Mouse (Mus musculus) heart, embryonic 16.5 days (tissue): ENCODE results near the gene Shq1. TPM values are rescaled to one million over a fixed set of nuclear protein-coding genes. Genes with fewer than 3 reads are reported as not detected.

Source experiments
- ATAC-seq: fragments of 200-750 bp; cut with Nextera tagmentation; replicated peaks from 2 replicates; pipeline ENCODE4 v1.8.0; 2017; ENCODE audit warnings: moderate number of reproducible peaks; ENCODE audit not compliant: insufficient read depth, low FRiP score; ENCODE audit errors: extremely low read depth
- H3K27ac ChIP-seq: fragments of 300-500 bp; sonication (generic); 2 replicates; pipeline ENCODE4 v1.5.1; 2014; ENCODE audit warnings: mild to moderate bottlenecking, low read length, control low read depth, moderate library complexity
- H3K27me3 ChIP-seq: fragments of 300-500 bp; sonication (generic); 2 replicates; pipeline ENCODE4 v1.6.1; 2014; ENCODE audit warnings: low read length, mixed read lengths; ENCODE audit not compliant: control insufficient read depth, insufficient read depth
- H3K36me3 ChIP-seq: fragments of 300-500 bp; sonication (generic); 2 replicates; pipeline ENCODE4 v1.6.1; 2014; ENCODE audit not compliant: control insufficient read depth, insufficient read depth
- H3K4me1 ChIP-seq: fragments of 300-500 bp; sonication (generic); 2 replicates; pipeline ENCODE4 v1.6.1; 2014; ENCODE audit warnings: low read length, mixed read lengths; ENCODE audit not compliant: control insufficient read depth, insufficient read depth
- H3K4me2 ChIP-seq: fragments of 300-500 bp; sonication (generic); 2 replicates; pipeline ENCODE4 v1.6.1; 2014; ENCODE audit warnings: low read depth, mild to moderate bottlenecking, control low read depth, low read length
- H3K4me3 ChIP-seq: fragments of 300-500 bp; sonication (generic); 2 replicates; pipeline ENCODE4 v1.5.1; 2014; ENCODE audit warnings: mild to moderate bottlenecking, control low read depth, low read length
- H3K9ac ChIP-seq: fragments of 300-500 bp; sonication (generic); 2 replicates; pipeline ENCODE4 v1.6.1; 2014; ENCODE audit warnings: low read length, control low read depth
- H3K9me3 ChIP-seq: fragments of 300-500 bp; sonication (generic); replicated peaks from 2 replicates; pipeline ENCODE4 v1.6.1; 2016; ENCODE audit warnings: low read length; ENCODE audit not compliant: control insufficient read depth
- WGBS: fragments of 180-500 bp; shearing (Covaris S2); extraction: QIAGEN DNeasy Blood & Tissue Kit; methylation state at CpG from one replicate; pipeline ENCODE4 v1.1.7; 2014; 5-methylcytosine and 5-hydroxymethylcytosine counted together
- polyA plus RNA-seq: library from polyadenylated mRNA; unstranded; fragments of >200 nt; fragmentation: Nextera tagmentation; extraction: Ambion mirVana; gene quantifications from 2 replicates; pipeline ENCODE4 v1.2.1, GENCODE M21; 2015

Gene Shq1
- polyA plus RNA-seq, 1 experiment from 2014 or later: 10.4 TPM

DNA sequence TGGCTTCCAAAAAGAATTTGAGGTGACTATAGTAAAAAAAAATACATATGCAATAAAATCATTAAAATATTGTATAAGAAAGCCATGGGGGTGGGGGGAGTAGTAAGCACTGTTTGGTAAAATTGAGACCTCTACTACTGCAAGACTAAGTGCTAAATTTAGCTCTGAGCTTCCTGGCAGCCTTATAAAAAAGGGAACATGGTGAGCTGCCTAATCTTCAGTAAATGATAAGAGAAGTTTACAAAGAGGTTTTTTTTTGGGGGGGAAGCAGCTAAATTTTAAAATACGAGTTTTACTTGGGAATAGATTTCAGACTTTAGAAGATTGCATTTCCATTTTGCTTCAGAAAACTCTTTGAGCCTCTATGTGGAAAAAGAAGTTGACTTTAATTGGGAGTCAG, 37.3 kb upstream of the Shq1 start:
- no peak for ATAC-seq
- Histone ChIP-seq H3K9ac (no peak overlapping the region), H3K36me3 (no peaks in the 10 kb centered on the region), H3K4me2 (no peak overlapping the region), H3K4me3 (no peak overlapping the region), H3K27me3 (peaks cover 25% of the 10 kb centered on the region), H3K27ac (no peak overlapping the region), H3K4me1 (peaks cover 10% of the 10 kb centered on the region), H3K9me3 (no peaks in the 10 kb centered on the region)
- 41% methylated on average over 1 of the region's 1 CpGs for WGBS

DNA sequence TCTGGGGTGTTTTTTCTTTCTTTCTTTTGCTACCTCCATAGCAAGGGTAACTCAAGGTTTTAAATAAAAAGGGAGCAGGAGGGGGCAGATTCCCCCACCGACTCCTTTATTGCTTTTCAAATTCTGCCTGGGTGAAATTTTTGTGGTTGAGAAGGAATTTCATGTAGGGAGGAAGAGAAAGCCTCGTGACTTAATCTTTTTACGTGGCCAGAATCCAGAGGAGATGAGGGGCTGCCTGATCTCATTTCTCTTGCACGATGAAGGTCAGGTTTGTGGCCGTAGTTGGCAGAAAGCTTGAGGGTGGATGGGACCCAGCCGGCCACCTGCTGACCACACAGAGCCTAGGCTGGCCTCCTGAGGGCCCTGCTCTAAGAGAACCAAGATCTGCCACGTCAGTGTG, 36.6 kb upstream of the Shq1 start:
- Histone ChIP-seq H3K4me1 (peaks cover 10% of the 10 kb centered on the region), H3K4me2 (no peak overlapping the region), H3K27me3 (peaks cover 25% of the 10 kb centered on the region), H3K36me3 (no peaks in the 10 kb centered on the region), H3K9me3 (no peaks in the 10 kb centered on the region), H3K4me3 (no peak overlapping the region), H3K27ac (no peak overlapping the region), H3K9ac (no peak overlapping the region)
- ATAC-seq: no peak
- WGBS: 62% methylated on average over 7 of the region's 7 CpGs

DNA sequence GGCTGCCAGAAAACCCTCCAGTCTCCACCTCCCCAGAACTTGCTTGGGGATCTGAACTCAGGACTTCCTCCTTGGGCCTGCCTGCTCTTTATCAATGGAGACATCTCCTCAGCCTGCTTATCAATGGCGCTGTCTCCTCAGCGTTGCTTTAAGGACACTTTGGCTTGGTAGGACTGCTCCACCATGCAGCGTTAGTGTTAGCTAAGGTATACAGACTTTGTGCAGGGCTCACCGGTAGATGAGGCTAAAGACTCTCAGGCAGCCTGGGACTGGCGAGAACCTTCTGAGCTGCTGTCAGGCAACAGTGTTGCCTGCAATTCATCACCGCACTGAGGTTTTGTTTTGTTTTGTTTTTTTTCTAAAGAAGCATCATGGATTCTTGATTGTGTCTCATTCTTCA, 35.9 kb upstream of the Shq1 start:
- Histone ChIP-seq H3K27me3 (peaks cover 25% of the 10 kb centered on the region), H3K9ac (no peak overlapping the region), H3K4me2 (no peak overlapping the region), H3K4me3 (no peak overlapping the region), H3K4me1 (peaks cover 10% of the 10 kb centered on the region), H3K36me3 (no peaks in the 10 kb centered on the region), H3K27ac (no peak overlapping the region), H3K9me3 (no peaks in the 10 kb centered on the region)
- WGBS: 65% methylated on average over 6 of the region's 6 CpGs
- no peak for ATAC-seq

DNA sequence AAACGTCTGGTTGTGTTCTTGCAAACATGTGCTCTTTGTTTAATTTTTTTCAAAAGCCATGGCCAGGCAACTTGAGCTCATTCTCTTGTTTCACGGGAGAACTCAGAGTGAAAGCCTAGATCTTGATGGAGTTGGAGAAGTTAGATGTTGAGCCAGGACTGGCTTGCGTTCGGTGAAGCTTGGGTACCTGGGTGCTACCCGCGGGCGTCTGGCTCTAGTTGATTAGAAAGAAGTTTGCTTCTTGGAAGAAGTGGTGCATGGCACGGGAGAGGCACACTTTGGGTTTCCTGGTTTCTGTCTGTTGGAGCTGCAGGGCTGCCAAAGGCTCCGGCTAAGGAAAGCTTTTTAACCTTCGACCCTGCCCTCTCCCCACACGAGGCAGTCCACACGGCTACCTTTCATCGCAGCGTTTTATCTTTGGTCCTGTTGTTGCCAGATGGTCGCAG, 34.4 kb upstream of the Shq1 start:
- Histone ChIP-seq H3K4me2 (peak overlapping the region; percentile 95), H3K27ac (no peak overlapping the region; the same call in 1 of the 2 replicates), H3K9me3 (no peaks in the 10 kb centered on the region), H3K9ac (peak overlapping the region; percentile 79; the same call in 1 of the 2 replicates), H3K36me3 (no peaks in the 10 kb centered on the region), H3K4me1 (peaks cover 10% of the 10 kb centered on the region), H3K4me3 (peak overlapping the region; percentile 62), H3K27me3 (peaks cover 25% of the 10 kb centered on the region)
- no peak for ATAC-seq
- WGBS: 2% methylated on average over 15 of the region's 15 CpGs

DNA sequence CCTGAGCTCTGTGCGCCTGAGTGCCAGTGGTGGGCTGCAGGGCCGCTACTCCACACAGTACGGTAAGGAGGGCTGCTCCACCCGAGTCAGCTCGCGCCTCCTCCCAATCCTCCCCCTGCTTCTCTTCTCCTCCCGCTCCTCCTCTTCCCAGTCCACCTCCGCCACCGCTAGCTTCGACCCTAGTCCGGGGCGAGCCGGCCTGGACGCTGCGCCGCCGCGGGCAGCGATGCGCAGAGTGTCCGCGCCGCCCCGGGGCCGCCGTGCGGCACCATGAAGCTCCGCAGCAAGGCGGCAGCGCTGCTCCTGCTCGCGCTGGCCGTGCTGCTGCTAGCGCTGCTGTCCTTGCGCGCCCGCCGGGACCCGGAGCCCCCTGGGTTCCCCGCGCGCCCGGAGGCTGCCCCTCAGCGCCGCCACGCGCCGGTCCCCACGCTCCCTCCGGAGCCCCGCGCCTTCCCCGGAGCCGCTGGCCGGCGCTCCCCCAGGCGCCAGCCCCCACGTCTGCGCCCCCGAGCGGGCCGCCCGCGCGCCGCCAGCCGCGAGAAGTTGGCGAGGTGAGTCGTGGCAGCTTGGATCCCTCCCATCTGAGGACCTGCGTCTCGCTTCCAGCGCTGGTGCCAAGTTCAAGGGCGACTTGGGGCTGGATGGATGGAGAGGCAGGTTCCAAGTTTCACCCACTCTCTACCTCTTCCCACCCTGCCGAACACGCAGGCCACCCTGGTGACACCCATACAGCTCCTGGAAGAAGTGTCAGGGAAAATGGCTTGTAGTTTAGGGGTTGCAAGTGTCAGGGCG, 33.8 kb upstream of the Shq1 start, which contains the start of gene Gxylt2:
Gxylt2 (plus strand) TSS at position 161 of the 792 bp plus-strand sequence.
- H3K27ac ChIP-seq: peak within 1 kb of the TSS; percentile 51; the same call in 1 of the 2 replicates
- H3K9me3 ChIP-seq: no peaks in the 10 kb centered on the region
- H3K27me3 ChIP-seq: peaks cover 25% of the 10 kb centered on the region
- peak; percentile 91 for ATAC-seq
- H3K4me3 ChIP-seq: peak within 1 kb of the TSS; percentile 62
- peak within 1 kb of the TSS; percentile 79 for H3K9ac ChIP-seq
- peaks cover 10% of the 10 kb centered on the region for H3K4me1 ChIP-seq
- peak within 1 kb of the TSS; percentile 95 for H3K4me2 ChIP-seq
- WGBS: under 1% methylated on average over 76 of the region's 77 CpGs
- H3K36me3 ChIP-seq: no peaks in the 10 kb centered on the region

DNA sequence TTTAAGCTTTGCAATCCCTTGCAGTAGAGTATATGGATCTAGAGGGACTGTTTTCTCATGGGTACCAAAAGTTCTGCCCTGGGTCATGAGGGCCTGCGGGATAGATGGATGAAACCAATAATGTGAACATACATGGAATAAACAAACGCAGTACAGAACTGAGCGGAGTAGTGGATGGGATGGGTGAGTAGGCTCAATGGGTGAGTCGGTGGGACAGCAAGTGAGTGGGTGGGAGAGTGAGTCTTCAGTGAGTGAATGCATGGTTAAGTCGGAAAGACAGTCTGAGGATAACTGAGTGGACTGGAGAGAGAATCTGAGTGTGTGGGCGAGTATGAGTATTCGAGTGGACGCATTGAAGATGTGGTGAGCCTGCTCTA, 33.2 kb upstream of the Shq1 start:
- Histone ChIP-seq H3K27me3 (peaks cover 25% of the 10 kb centered on the region), H3K27ac (no peak overlapping the region), H3K9me3 (no peaks in the 10 kb centered on the region), H3K4me3 (peak overlapping the region; percentile 62), H3K4me1 (peaks cover 8% of the 10 kb centered on the region), H3K36me3 (no peaks in the 10 kb centered on the region), H3K4me2 (peak overlapping the region; percentile 95), H3K9ac (peak overlapping the region; percentile 79)
- no peak for ATAC-seq
- 34% methylated on average over 8 of the region's 8 CpGs for WGBS

DNA sequence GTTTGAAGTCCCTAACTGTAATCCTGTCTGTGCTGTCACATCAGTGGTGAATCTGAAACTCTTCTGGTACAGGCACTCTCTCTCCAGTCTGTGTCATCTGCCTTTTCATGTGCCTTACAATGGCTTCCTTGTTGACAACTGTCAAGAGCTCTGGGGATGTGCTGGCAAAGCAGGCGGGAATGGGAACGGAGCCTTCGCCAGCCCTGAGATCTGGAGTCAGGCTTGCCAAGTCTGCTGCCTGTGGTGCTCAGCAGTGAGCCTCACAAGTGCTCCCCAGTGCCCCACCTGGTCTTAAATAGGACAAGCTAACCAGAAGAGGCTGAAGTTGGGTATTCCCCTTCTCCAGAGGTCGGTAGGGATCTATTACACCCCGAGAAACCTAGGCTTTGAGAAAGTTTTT, 29.8 kb upstream of the Shq1 start:
- H3K9me3 ChIP-seq: no peaks in the 10 kb centered on the region
- WGBS: 52% methylated on average over 5 of the region's 5 CpGs
- ATAC-seq: no peak

DNA sequence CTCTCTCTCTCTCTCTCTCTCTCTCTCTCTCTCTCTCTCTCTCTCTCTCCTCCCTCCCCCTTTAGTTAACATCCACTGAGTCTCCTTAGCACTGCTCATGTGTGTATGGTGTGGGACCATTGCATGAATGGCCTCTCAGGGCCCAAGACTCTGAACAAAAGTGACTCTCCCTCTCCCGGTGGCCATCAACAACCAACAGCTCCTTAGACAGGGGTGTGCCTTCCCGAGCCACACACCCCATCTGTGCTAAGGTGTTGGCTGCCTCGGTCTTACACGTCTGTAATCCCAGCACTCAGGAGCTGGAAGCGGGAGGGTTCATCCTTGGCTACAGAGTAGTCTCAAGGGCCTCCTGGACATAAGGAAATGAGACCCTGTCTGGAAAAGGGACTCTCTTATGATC, 29.0 kb upstream of the Shq1 start:
- 83% methylated on average over 5 of the region's 5 CpGs for WGBS
- Histone ChIP-seq H3K4me2 (no peak overlapping the region), H3K27ac (no peak overlapping the region), H3K4me3 (no peak overlapping the region), H3K27me3 (peaks cover 11% of the 10 kb centered on the region), H3K9me3 (no peaks in the 10 kb centered on the region), H3K36me3 (no peaks in the 10 kb centered on the region), H3K9ac (no peak overlapping the region), H3K4me1 (peaks cover 3% of the 10 kb centered on the region)
- ATAC-seq: no peak

More for the DNA sequence above, 29.8 kb upstream of the Shq1 start:
- no peak overlapping the region for H3K4me2 ChIP-seq
- H3K4me1 ChIP-seq: peaks cover 8% of the 10 kb centered on the region
- H3K27ac ChIP-seq: no peak overlapping the region
- peaks cover 19% of the 10 kb centered on the region for H3K27me3 ChIP-seq
- H3K9ac ChIP-seq: no peak overlapping the region
- no peak overlapping the region for H3K4me3 ChIP-seq
- H3K36me3 ChIP-seq: no peaks in the 10 kb centered on the region

DNA sequence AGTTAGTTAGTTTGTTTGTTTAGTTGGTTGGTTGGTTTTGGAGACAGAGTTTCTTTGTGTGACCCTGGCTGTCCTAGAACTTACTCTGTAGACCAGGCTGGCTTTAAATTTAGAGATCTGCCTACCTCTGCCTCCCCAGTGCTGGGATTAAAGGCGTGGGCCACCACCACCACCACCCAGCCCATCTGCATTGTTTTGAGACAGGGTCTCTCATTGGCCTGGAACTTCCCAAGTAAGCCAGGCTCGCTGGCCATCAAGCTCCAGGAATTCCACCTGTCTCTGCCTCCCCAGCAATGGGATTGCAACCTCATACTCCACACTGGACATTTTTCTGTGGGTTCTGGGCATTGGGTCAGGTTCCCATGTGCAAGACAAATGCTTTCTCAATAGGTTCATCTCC, 15.4 kb upstream of the Shq1 start:
- no peaks in the 10 kb centered on the region for H3K36me3 ChIP-seq
- no peaks in the 10 kb centered on the region for H3K4me1 ChIP-seq
- 71% methylated on average over 2 of the region's 2 CpGs for WGBS
- H3K9ac ChIP-seq: no peak overlapping the region
- no peaks in the 10 kb centered on the region for H3K27me3 ChIP-seq
- H3K4me3 ChIP-seq: no peak overlapping the region
- H3K4me2 ChIP-seq: no peak overlapping the region
- no peaks in the 10 kb centered on the region for H3K9me3 ChIP-seq
- no peak for ATAC-seq
- no peak overlapping the region for H3K27ac ChIP-seq
